Mouse (Mus musculus): ENCODE measurements around the gene Gpatch2. TPM values are rescaled to one million over a fixed set of nuclear protein-coding genes. Genes with fewer than 3 reads are reported as not detected.

Gene Gpatch2
- polyA plus RNA-seq (2012; rRNA removed) = 4.2 and 4.4 TPM in 2 replicates

GRCm38 (mm10) chr1:187215181-187216116 lies at the start of gene Gpatch2, which contains the start of gene Spata17:
Gene Gpatch2 (plus strand): TSS chr1:187215508.
Gene Spata17 (minus strand): TSS chr1:187215465.

Other genes starting within 250 kb of the Gpatch2 start
- 0.01 TPM in 2 replicates for gene D1Pas1, start 248.1 kb upstream of the Gpatch2 start, polyA plus RNA-seq (2012; rRNA removed)
- gene Spata17, start within 50 bp of the Gpatch2 start, polyA plus RNA-seq (2012; rRNA removed) = 0.10 and 0.16 TPM in 2 replicates

All from liver, embryonic 14 days (tissue).